Mouse (Mus musculus) heart, adult 8-10 months (tissue): ENCODE measurements around the gene Atp1a1. TPM values are rescaled to one million over a fixed set of nuclear protein-coding genes. Genes with fewer than 3 reads are reported as not detected.

ENCODE experiments used
- DNase-seq: peaks from one replicate; pipeline ENCODE4 v3.0.0; 2022; ENCODE audit warnings: low spot score
- total RNA-seq, 4 experiments: library from RNA; stranded (reverse); gene quantifications; 2 replicates each; pipeline ENCODE4 v1.2.4; 2022

The Atp1a1 gene
- total RNA-seq, 4 experiments from 2014 or later, result 757 to 917 (median 814) TPM

- no peak for DNase-seq
These were observed 47.8 kb downstream of the Atp1a1 start for GRCm38 (mm10) chr3:101556712-101557111.

DNA sequence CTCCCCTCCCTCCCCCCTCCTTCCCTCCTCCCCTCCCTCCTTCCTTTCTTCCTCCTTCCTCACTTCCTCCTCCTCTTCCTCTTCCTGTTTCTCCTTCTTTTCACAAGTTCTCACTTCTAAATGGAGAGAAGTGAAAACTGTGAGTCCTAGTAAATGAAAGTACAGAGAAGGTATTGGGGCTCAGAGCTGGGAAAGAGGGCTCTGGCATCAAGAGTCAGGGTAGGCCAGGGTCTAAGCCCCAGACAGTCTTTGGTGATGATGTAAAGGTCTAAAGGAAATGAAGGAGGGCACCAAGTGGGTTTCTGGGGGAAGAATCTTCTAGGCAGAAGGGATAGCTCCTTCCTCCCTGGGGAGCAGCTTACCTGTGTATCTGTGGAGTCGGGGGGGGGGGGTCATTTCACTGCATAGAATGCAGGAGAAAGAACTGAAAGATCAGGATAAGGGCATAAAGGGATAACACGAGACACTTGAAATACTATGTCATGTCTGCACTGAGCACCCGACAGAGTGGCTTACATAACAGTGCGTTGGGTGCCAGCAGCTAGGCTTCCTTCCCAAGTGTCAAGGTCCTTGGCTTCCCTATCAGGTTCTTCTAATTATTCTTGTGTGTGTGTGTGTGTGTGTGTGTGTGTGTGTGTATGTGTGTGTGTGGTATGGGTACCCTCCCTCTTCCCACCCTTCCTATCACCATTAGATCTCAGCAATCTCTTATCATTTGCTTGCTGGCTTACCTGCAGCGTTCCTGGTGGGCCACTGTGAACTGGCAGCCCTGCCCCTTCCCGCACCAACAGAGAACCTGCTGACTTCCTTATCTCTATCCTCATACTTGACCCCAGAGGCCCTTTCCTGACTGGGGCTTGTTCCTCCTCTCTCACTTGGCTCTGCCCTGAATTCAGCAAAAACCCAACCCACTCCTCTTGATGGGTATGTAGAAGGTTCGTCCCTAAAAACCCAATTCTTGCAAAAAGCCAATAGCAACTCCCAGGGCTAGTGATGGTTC lies 51.6 kb downstream of the Atp1a1 start:
- no peak for DNase-seq

GRCm38 (mm10) chr3:101551457-101552230 lies 52.8 kb downstream of the Atp1a1 start:
- peak; percentile 75 for DNase-seq

- DNase-seq, result no peak
These were observed 54.7 kb downstream of the Atp1a1 start for GRCm38 (mm10) chr3:101549749-101550148.

DNA sequence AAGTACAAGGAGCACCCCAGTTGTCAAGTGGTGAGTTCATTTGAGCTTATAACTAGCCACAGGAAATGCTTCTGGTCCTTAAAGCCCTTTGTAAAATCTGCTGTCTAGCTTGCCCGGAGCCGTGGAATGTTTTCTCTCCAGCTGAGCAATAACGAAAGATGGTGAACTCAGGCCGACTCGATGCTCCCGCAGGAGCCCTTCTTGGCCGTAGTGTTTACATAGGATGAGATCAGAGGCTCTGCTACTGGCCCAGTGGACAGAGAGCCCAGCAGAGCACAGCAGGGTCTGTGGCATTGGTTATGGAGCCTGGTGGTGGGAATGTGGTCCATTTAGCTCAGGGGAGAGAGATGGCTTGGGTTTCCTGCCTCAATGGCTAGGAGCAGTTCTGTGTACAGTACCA lies 60.4 kb downstream of the Atp1a1 start:
- DNase-seq, result no peak

- DNase-seq, result no peak
These were observed 62.9 kb downstream of the Atp1a1 start for GRCm38 (mm10) chr3:101541571-101541970.

DNA sequence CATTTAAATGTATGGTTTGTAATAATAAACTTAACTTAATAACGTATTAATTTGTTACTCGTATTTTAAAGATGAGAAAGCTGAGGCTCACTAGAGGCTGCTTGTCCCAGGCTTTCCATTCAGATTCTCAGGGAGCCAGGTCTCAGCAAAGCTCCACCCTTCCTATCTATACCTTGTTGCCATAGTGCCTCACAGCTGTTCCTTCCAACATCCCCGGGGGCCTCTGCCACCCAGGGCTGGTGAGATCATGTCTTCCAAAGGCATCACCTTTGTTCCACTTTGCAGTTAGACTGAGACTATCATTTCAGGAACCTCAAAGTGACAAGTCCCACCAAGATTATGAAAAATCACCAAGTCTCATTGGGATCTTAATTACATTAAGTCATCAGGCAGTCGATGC lies 63.9 kb downstream of the Atp1a1 start:
- DNase-seq, result no peak

DNA sequence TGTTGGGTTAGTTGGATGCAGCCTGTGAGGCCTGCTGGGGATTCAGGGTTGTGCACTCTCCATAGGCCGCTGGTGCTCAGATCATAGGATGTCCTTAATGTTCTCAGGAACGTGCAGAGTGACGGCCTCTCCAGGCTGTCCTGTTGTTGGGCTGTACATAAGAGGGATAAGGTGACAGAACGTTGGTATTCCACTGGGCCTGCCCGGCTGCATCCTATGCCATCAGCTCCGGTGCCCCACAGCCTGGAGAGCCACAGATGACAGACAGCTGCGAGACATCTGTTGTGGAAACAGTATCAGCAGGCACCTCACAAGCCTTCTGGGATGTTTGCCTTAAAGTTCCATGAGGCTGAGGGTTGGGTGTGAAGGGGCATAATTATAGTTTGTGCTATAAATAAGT lies 68.2 kb downstream of the Atp1a1 start:
- DNase-seq, result peak; percentile 48

DNA sequence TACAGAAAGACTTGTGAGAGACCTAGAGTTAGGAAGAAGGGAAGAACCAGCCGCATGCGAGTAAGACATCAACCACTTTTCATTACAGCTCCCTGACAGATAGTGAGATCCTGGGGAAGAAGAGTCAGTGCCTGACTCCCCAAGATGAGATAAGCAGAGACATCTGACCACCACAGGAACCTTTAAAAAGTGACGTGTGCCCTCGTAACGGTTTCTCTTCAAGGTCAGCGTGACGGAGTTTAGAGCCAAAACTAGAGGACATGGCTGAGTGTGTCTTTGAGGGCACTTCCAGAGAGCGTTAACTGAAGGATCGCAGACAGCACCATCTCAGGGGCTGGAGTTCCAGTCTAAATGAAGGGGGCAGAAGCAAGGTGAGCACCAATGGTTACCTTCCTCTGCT lies 70.2 kb downstream of the Atp1a1 start:
- DNase-seq, result no peak

DNA sequence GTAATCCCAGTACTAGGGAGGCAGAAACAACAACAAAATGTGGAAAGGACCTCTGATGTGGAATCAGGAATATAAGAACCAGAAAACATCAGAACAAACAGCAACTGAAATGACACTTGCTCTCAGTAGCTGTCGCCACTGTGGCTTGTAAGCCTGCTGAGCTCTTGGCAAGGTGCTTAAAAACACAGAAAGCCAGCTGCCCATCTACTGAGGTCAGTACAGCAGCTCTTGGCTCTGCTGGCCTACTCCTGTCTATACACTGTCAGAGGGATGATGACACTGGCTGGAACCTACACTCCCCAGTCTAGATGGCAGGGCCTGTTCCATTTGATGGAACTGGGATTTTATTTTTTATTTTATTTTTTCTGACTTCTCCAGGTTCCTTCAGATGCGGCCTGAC lies 71.1 kb downstream of the Atp1a1 start:
- no peak for DNase-seq

DNA sequence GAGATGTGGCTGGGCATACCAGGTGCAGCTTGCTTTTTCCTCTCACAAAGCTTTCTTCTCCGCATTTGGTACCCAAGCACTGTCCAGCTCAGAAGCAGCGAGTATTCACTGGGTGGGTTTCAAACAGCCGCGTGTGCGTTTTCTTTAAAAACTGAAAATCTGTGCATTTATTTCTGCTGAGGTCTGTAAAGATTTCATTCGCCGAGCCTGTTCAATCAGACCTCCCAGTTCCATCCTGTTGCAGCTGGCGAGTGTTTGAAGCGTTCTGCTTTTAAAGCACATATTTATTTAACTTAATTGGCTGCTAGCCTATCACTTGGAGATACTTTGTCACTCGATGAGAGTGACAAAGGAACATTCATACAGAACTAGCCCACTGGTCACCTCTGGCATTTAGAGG lies 73.6 kb downstream of the Atp1a1 start:
- DNase-seq, result no peak

DNA sequence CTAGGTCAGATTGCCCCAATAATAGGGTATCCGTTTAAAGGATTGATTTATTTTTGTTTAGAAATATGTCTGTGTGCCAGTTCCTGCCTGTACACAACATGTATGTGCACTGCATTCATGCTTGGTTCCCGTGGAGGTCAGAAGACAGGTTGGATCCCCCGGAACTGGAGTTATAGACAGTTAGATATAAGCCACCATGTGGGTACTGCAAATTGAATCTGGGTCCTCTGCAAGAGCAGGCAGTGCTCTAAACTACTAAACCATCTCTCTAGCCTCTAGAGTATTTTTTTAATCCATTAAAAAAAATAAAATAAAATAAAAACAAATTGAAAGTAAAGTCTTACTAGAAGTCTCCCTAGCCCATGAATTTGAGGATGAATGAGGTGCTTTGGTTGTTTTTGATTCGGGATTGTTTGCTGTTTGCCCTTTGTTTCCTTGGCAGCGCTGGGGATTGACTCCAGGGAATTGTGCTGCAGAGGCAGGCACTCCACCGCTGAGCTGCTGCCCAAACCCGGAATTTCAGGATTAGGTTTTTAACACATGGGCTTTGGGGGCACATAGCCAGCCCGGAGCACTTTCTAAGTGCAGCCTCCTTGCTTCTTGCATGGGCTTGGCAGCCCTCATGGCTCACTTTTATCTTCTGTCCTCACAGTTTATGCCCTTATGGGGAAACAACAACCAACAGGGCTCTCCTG lies 75.4 kb downstream of the Atp1a1 start:
- DNase-seq, result no peak

GRCm38 (mm10) chr3:101528157-101528899 lies 76.2 kb downstream of the Atp1a1 start:
- DNase-seq, result no peak

DNA sequence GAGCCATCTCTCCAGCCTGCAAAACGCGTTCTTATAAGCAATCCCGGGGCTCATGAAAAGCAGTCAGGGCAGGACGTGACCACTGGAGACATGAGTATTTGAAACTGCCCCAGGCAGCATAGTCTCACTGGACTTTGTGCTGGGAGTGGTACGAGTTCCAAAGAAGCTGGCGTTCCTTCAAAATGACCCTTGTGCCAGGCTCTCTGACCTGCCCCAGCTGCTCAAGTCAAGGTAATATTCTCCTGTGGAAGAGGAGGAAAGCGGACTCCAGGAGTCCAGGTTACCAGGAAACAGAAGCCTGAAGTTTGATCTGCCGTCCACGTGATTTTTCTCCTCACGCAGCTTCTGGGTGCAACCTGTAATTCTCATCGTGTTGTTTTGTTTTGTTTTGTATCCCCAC lies 77.9 kb downstream of the Atp1a1 start:
- no peak for DNase-seq

Other genes with a start within 250 kb of the Atp1a1 start
- gene Igsf3, start 227.6 kb downstream of the Atp1a1 start, total RNA-seq, result 10 to 100 TPM; 10.1 to 12.3 (median 12.0) TPM
- not detected for gene Mab21l3, start 244.3 kb upstream of the Atp1a1 start, total RNA-seq